Mouse (Mus musculus) lung, postnatal 0 days (tissue): ENCODE measurements around the gene Asxl1. TPM values are rescaled to one million over a fixed set of nuclear protein-coding genes. Genes with fewer than 3 reads are reported as not detected.
A peak's percentile ranks its signal among the peaks of the same experiment; 100 is the strongest.

ENCODE experiments used
- ATAC-seq: fragments of 200-750 bp; cut with Nextera tagmentation; 2 replicates; pipeline ENCODE4 v1.8.0; 2017; ENCODE audit warnings: moderate library complexity
- DNase-seq: peaks from one replicate; pipeline ENCODE4 v3.0.0-alpha.2; 2016; ENCODE audit warnings: low spot score
- H3K27ac ChIP-seq: fragments of 300-500 bp; sonication (generic); 2 replicates; pipeline ENCODE4 v1.5.1; 2014; ENCODE audit warnings: antibody characterized with exemption, mild to moderate bottlenecking, low read length, mixed read lengths
- H3K27me3 ChIP-seq: fragments of 300-500 bp; sonication (generic); replicated peaks from 2 replicates; pipeline ENCODE4 v1.6.1; 2014; ENCODE audit warnings: low read length, mixed read lengths; ENCODE audit not compliant: insufficient read depth
- H3K36me3 ChIP-seq: fragments of 300-500 bp; sonication (generic); 2 replicates; pipeline ENCODE4 v1.6.1; 2014; ENCODE audit warnings: low read length, mixed read lengths; ENCODE audit not compliant: insufficient read depth
- H3K4me1 ChIP-seq: fragments of 300-500 bp; sonication (generic); 2 replicates; pipeline ENCODE4 v1.6.1; 2014; ENCODE audit warnings: antibody characterized with exemption, low read depth, low read length, mixed read lengths; ENCODE audit not compliant: insufficient read depth
- H3K4me2 ChIP-seq: fragments of 300-500 bp; sonication (generic); replicated peaks from 2 replicates; pipeline ENCODE4 v1.6.1; 2014; ENCODE audit warnings: low read depth, mild to moderate bottlenecking, low read length, moderate library complexity, mixed read lengths
- H3K4me3 ChIP-seq: fragments of 300-500 bp; sonication (generic); 2 replicates; pipeline ENCODE4 v1.5.1; 2014; ENCODE audit warnings: low read depth, low read length
- H3K9ac ChIP-seq: fragments of 300-500 bp; sonication (generic); replicated peaks from 2 replicates; pipeline ENCODE4 v1.6.1; 2014; ENCODE audit warnings: low read depth, mild to moderate bottlenecking
- H3K9me3 ChIP-seq: fragments of 300-500 bp; sonication (generic); 2 replicates; pipeline ENCODE4 v1.6.1; 2016; ENCODE audit warnings: low read length, mixed read lengths
- CTCF ChIP-seq: IDR thresholded peaks from 2 replicates; pipeline ENCODE4 v1.5.1; 2016; ENCODE audit warnings: antibody characterized with exemption, mild to moderate bottlenecking
- EP300 ChIP-seq: IDR thresholded peaks from 2 replicates; pipeline ENCODE4 v1.6.1; 2016; ENCODE audit warnings: antibody characterized with exemption, mild to moderate bottlenecking, control low read depth
- WGBS: fragments of 180-500 bp; shearing (Covaris S2); extraction: QIAGEN DNeasy Blood & Tissue Kit; methylation state at CpG from one replicate; pipeline ENCODE4 v1.1.7; 2014; 5-methylcytosine and 5-hydroxymethylcytosine counted together
- polyA plus RNA-seq: library from polyadenylated mRNA; unstranded; fragments of >200 nt; fragmentation: Nextera tagmentation; extraction: Ambion mirVana; gene quantifications from 2 replicates; pipeline ENCODE4 v1.2.1, GENCODE M21; 2015

Asxl1 gene
- polyA plus RNA-seq, 1 experiment from 2014 or later = 10.3 TPM

- Histone ChIP-seq H3K9ac (peak overlapping the region; percentile 92), H3K27me3 (no peaks in the 10 kb centered on the region), H3K4me2 (peak overlapping the region; percentile 80), H3K4me3 (peak overlapping the region; percentile 98), H3K36me3 (no peaks in the 10 kb centered on the region), H3K4me1 (peaks cover 23% of the 10 kb centered on the region; the same call in 1 of the 2 replicates), H3K27ac (peak overlapping the region; percentile 99), H3K9me3 (no peaks in the 10 kb centered on the region)
- 0 out of 2 replicates have a peak, but pooled peaks have one; percentile 23 for TF ChIP-seq EP300
- no peak for TF ChIP-seq CTCF
- peak; percentile 45 for ATAC-seq
- peak; percentile 82 for DNase-seq
- under 1% methylated on average over 26 of the region's 76 CpGs for WGBS
Measured at GRCm38 (mm10) chr2:153346221-153347182, 873 bp downstream of the Asxl1 start.

- H3K27me3 ChIP-seq = no peaks in the 10 kb centered on the region
- WGBS = under 1% methylated on average over 9 of the region's 9 CpGs
- H3K9ac ChIP-seq = peak overlapping the region; percentile 92
- peaks cover 24% of the 10 kb centered on the region; the same call in 1 of the 2 replicates for H3K4me1 ChIP-seq
- H3K9me3 ChIP-seq = no peaks in the 10 kb centered on the region
- peak; percentile 29 for DNase-seq
- no peaks in the 10 kb centered on the region for H3K36me3 ChIP-seq
- H3K4me3 ChIP-seq = peak overlapping the region; percentile 98
- ATAC-seq = no peak
- peak overlapping the region; percentile 99 for H3K27ac ChIP-seq
- H3K4me2 ChIP-seq = peak overlapping the region; percentile 80
- TF ChIP-seq EP300 (0 out of 2 replicates have a peak, but pooled peaks have one; percentile 28), CTCF (no peak)
Measured at GRCm38 (mm10) chr2:153347183-153347781, 1.7 kb downstream of the Asxl1 start.

- Histone ChIP-seq H3K36me3 (0 out of 2 replicates have a peak, but pooled peaks cover 5% of the 10 kb centered on the region), H3K9ac (no peak overlapping the region), H3K9me3 (no peaks in the 10 kb centered on the region), H3K4me3 (no peak overlapping the region; the same call in 1 of the 2 replicates), H3K4me2 (peak overlapping the region; percentile 80), H3K4me1 (peaks cover 21% of the 10 kb centered on the region; the same call in 1 of the 2 replicates), H3K27me3 (no peaks in the 10 kb centered on the region), H3K27ac (no peak overlapping the region)
- ATAC-seq (no peak), DNase-seq (no peak)
- TF ChIP-seq CTCF (no peak), EP300 (no peak)
- WGBS = 40% methylated on average over 6 of the region's 6 CpGs
Measured at GRCm38 (mm10) chr2:153348100-153348831, 2.6 kb downstream of the Asxl1 start.

- H3K4me2 ChIP-seq = peak overlapping the region; percentile 34
- H3K36me3 ChIP-seq = peaks cover 7% of the 10 kb centered on the region; the same call in 1 of the 2 replicates
- H3K9ac ChIP-seq = no peak overlapping the region
- TF ChIP-seq EP300 = peak; percentile 80
- TF ChIP-seq CTCF = no peak
- ATAC-seq = peak; percentile 31; the same call in 1 of the 2 replicates
- no peaks in the 10 kb centered on the region for H3K9me3 ChIP-seq
- H3K4me1 ChIP-seq = peaks cover 21% of the 10 kb centered on the region; the same call in 1 of the 2 replicates
- 0 out of 2 replicates have a peak overlapping the region, but pooled peaks have one; percentile 0 for H3K4me3 ChIP-seq
- H3K27me3 ChIP-seq = no peaks in the 10 kb centered on the region
- 6% methylated on average over 6 of the region's 6 CpGs for WGBS
- H3K27ac ChIP-seq = peak overlapping the region; percentile 80
- DNase-seq = peak; percentile 79
Measured at GRCm38 (mm10) chr2:153350552-153351181, 5.0 kb downstream of the Asxl1 start.

- H3K27ac ChIP-seq = no peak overlapping the region
- ATAC-seq (no peak), DNase-seq (no peak)
- peaks cover 20% of the 10 kb centered on the region for H3K36me3 ChIP-seq
- H3K9me3 ChIP-seq = no peaks in the 10 kb centered on the region
- no peaks in the 10 kb centered on the region for H3K27me3 ChIP-seq
- TF ChIP-seq CTCF = no peak
- no peak for TF ChIP-seq EP300
- no peak overlapping the region for H3K4me3 ChIP-seq
- H3K4me1 ChIP-seq = peaks cover 14% of the 10 kb centered on the region; the same call in 1 of the 2 replicates
- 70% methylated on average over 2 of the region's 2 CpGs for WGBS
- no peak overlapping the region for H3K4me2 ChIP-seq
- H3K9ac ChIP-seq = no peak overlapping the region
Measured at GRCm38 (mm10) chr2:153354648-153355047, 9.0 kb downstream of the Asxl1 start.
